Mouse (Mus musculus) heart, postnatal 0 days (tissue): ENCODE measurements around the gene M1ap. TPM values are rescaled to one million over a fixed set of nuclear protein-coding genes. Genes with fewer than 3 reads are reported as not detected.

Experiments used
- ATAC-seq: fragments of 200-750 bp; cut with Nextera tagmentation; 2 replicates; pipeline ENCODE4 v1.8.0; 2017; ENCODE audit warnings: low read depth, moderate number of reproducible peaks, moderate library complexity; ENCODE audit not compliant: insufficient read depth
- DNase-seq: peaks from one replicate; pipeline ENCODE4 v3.0.0-alpha.2; 2016; ENCODE audit warnings: low spot score
- H3K27ac ChIP-seq: fragments of 300-500 bp; sonication (generic); 2 replicates; pipeline ENCODE4 v1.5.1; 2014; ENCODE audit warnings: low read depth, mild to moderate bottlenecking
- H3K27me3 ChIP-seq: fragments of 300-500 bp; sonication (generic); 2 replicates; pipeline ENCODE4 v1.6.1; 2014; ENCODE audit warnings: low read length, mixed read lengths; ENCODE audit not compliant: control insufficient read depth, insufficient read depth
- H3K36me3 ChIP-seq: fragments of 300-500 bp; sonication (generic); replicated peaks from 2 replicates; pipeline ENCODE4 v1.6.1; 2014; ENCODE audit warnings: low read length, mixed read lengths; ENCODE audit not compliant: control insufficient read depth, insufficient read depth
- H3K4me1 ChIP-seq: fragments of 300-500 bp; sonication (generic); 2 replicates; pipeline ENCODE4 v1.6.1; 2014; ENCODE audit warnings: antibody characterized with exemption; ENCODE audit not compliant: control insufficient read depth, insufficient read depth
- H3K4me2 ChIP-seq: fragments of 300-500 bp; sonication (generic); 2 replicates; pipeline ENCODE4 v1.6.1; 2014; ENCODE audit warnings: low read depth, mild to moderate bottlenecking, low read length, moderate library complexity
- H3K4me3 ChIP-seq: fragments of 300-500 bp; sonication (generic); 2 replicates; pipeline ENCODE4 v1.5.1; 2014; ENCODE audit warnings: low read depth, low read length
- H3K9ac ChIP-seq: fragments of 300-500 bp; sonication (generic); replicated peaks from 2 replicates; pipeline ENCODE4 v1.6.1; 2014; ENCODE audit warnings: low read depth, low read length, mixed read lengths
- H3K9me3 ChIP-seq: fragments of 300-500 bp; sonication (generic); replicated peaks from 2 replicates; pipeline ENCODE4 v1.6.1; 2016; ENCODE audit warnings: low read length; ENCODE audit not compliant: control insufficient read depth
- CTCF ChIP-seq: IDR thresholded peaks from 2 replicates; pipeline ENCODE4 v1.5.1; 2016; ENCODE audit warnings: antibody characterized with exemption, control low read depth, low read depth
- EP300 ChIP-seq: IDR thresholded peaks from 2 replicates; pipeline ENCODE4 v1.6.1; 2016; ENCODE audit warnings: antibody characterized with exemption, low read depth
- WGBS: fragments of 180-500 bp; shearing (Covaris S2); extraction: QIAGEN DNeasy Blood & Tissue Kit; methylation state at CpG from one replicate; pipeline ENCODE4 v1.1.7; 2014; 5-methylcytosine and 5-hydroxymethylcytosine counted together
- polyA plus RNA-seq: library from polyadenylated mRNA; unstranded; fragments of >200 nt; fragmentation: Nextera tagmentation; extraction: Ambion mirVana; gene quantifications from 2 replicates; pipeline ENCODE4 v1.2.1, GENCODE M21; 2015
- total RNA-seq: library from RNA; depleted of rRNA; stranded (reverse); fragments of >200 nt; gene quantifications from 2 replicates; pipeline ENCODE4 v1.2.3, GENCODE M21; 2014; ENCODE audit warnings: low replicate concordance

M1ap gene
- total and polyA plus RNA-seq, 2 experiments from 2014 or later: 0.75 TPM; not detected in 1

- Histone ChIP-seq H3K36me3 (no peaks in the 10 kb centered on the region), H3K4me1 (no peaks in the 10 kb centered on the region), H3K9ac (no peak overlapping the region), H3K27me3 (0 out of 2 replicates have a peak, but pooled peaks cover 6% of the 10 kb centered on the region), H3K27ac (no peak overlapping the region), H3K4me2 (no peak overlapping the region), H3K4me3 (no peak overlapping the region), H3K9me3 (no peaks in the 10 kb centered on the region)
- WGBS: 67% methylated on average over 9 of the region's 9 CpGs
- ATAC-seq (no peak), DNase-seq (no peak)
- TF ChIP-seq CTCF (no peak), EP300 (no peak)
Observed at GRCm38 (mm10) chr6:82921426-82922224, 25.1 kb upstream of the M1ap start.

- 46% methylated on average over 3 of the region's 3 CpGs for WGBS
- no peak for DNase-seq
Observed at GRCm38 (mm10) chr6:82925005-82925404, 21.7 kb upstream of the M1ap start.

GRCm38 (mm10) chr6:82926106-82926505 lies 20.6 kb upstream of the M1ap start:
- H3K4me1 ChIP-seq: no peaks in the 10 kb centered on the region
- no peak overlapping the region for H3K4me2 ChIP-seq
- H3K9me3 ChIP-seq: no peaks in the 10 kb centered on the region
- H3K27ac ChIP-seq: no peak overlapping the region
- DNase-seq (no peak), ATAC-seq (no peak)
- H3K4me3 ChIP-seq: no peak overlapping the region
- H3K36me3 ChIP-seq: no peaks in the 10 kb centered on the region
- TF ChIP-seq EP300 (no peak), CTCF (no peak)
- 72% methylated on average over 10 of the region's 10 CpGs for WGBS
- H3K9ac ChIP-seq: no peak overlapping the region
- 0 out of 2 replicates have a peak, but pooled peaks cover 3% of the 10 kb centered on the region for H3K27me3 ChIP-seq

More at GRCm38 (mm10) chr6:82925005-82925404, 21.7 kb upstream of the M1ap start:
- Histone ChIP-seq H3K4me1 (no peaks in the 10 kb centered on the region), H3K27ac (no peak overlapping the region), H3K36me3 (no peaks in the 10 kb centered on the region), H3K4me3 (no peak overlapping the region), H3K4me2 (no peak overlapping the region), H3K9ac (no peak overlapping the region), H3K9me3 (no peaks in the 10 kb centered on the region), H3K27me3 (0 out of 2 replicates have a peak, but pooled peaks cover 3% of the 10 kb centered on the region)
- TF ChIP-seq CTCF: peak; percentile 29
- no peak for TF ChIP-seq EP300
- ATAC-seq: no peak

- ATAC-seq (no peak), DNase-seq (no peak)
- no peak for TF ChIP-seq EP300
- no peak for TF ChIP-seq CTCF
- WGBS: 70% methylated on average over 7 of the region's 7 CpGs
- H3K27me3 ChIP-seq: 0 out of 2 replicates have a peak, but pooled peaks cover 3% of the 10 kb centered on the region
- H3K4me1 ChIP-seq: no peaks in the 10 kb centered on the region
- H3K9me3 ChIP-seq: no peaks in the 10 kb centered on the region
- no peak overlapping the region for H3K9ac ChIP-seq
- H3K4me3 ChIP-seq: no peak overlapping the region
- H3K36me3 ChIP-seq: no peaks in the 10 kb centered on the region
- no peak overlapping the region for H3K4me2 ChIP-seq
- no peak overlapping the region for H3K27ac ChIP-seq
Observed at GRCm38 (mm10) chr6:82926528-82926927, 20.2 kb upstream of the M1ap start.

GRCm38 (mm10) chr6:82927617-82928016 lies 19.1 kb upstream of the M1ap start:
- 68% methylated on average over 5 of the region's 5 CpGs for WGBS
- Histone ChIP-seq H3K4me1 (no peaks in the 10 kb centered on the region), H3K27ac (no peak overlapping the region), H3K9ac (no peak overlapping the region), H3K27me3 (0 out of 2 replicates have a peak, but pooled peaks cover 3% of the 10 kb centered on the region), H3K36me3 (no peaks in the 10 kb centered on the region), H3K4me3 (no peak overlapping the region), H3K4me2 (no peak overlapping the region), H3K9me3 (no peaks in the 10 kb centered on the region)
- DNase-seq (no peak), ATAC-seq (no peak)
- no peak for TF ChIP-seq CTCF

- Histone ChIP-seq H3K27ac (no peak overlapping the region), H3K4me2 (no peak overlapping the region), H3K36me3 (no peaks in the 10 kb centered on the region), H3K9ac (no peak overlapping the region), H3K9me3 (no peaks in the 10 kb centered on the region), H3K4me1 (no peaks in the 10 kb centered on the region), H3K4me3 (no peak overlapping the region), H3K27me3 (peaks cover 20% of the 10 kb centered on the region)
- ATAC-seq (no peak), DNase-seq (no peak)
- WGBS: 77% methylated on average over 3 of the region's 3 CpGs
- TF ChIP-seq EP300 (no peak), CTCF (no peak)
Observed at GRCm38 (mm10) chr6:82934616-82935230, 12.0 kb upstream of the M1ap start.
